Mouse (Mus musculus) granulocyte monocyte progenitor cell, adult 5-6 weeks (primary cell): Measurements from ENCODE around the gene Catsperg1. TPM values are rescaled to one million over a fixed set of nuclear protein-coding genes. Genes with fewer than 3 reads are reported as not detected.
A peak's percentile ranks its signal among the peaks of the same experiment; 100 is the strongest.
"Not testable (repeated sequence)": the region's sequence is repeated elsewhere in the genome, so short reads cannot be mapped to it uniquely, and the experiment has no call there.

Source experiments
- ATAC-seq: replicated peaks from 2 replicates; pipeline ENCODE4 v1.8.0; 2016; ENCODE audit warnings: mild to moderate bottlenecking, moderate TSS enrichment, inconsistent platforms; ENCODE audit not compliant: poor library complexity, severe bottlenecking
- total RNA-seq, 2 experiments: library from RNA; stranded (forward) in 1 of 2; stranded (reverse) in 1 of 2; fragments of 200-712, 200-1000 nt in 1 of 2; fragments of >200 nt in 1 of 2; fragmentation: Nextera tagmentation in 1 of 2; gene quantifications; 2 replicates each; pipeline ENCODE4 v1.2.3; 2014 to 2017

The Catsperg1 gene
- total RNA-seq, 2 experiments from 2014 or later, result 0.49 TPM; not detected in 1

- peak; percentile 80 for ATAC-seq
Measured at GRCm38 (mm10) chr7:29232247-29233013, 18.6 kb upstream of the Catsperg1 start, which contains the start of gene Kcnk6. Gene Kcnk6, minus strand, starts transcription at chr7:29232515.

DNA sequence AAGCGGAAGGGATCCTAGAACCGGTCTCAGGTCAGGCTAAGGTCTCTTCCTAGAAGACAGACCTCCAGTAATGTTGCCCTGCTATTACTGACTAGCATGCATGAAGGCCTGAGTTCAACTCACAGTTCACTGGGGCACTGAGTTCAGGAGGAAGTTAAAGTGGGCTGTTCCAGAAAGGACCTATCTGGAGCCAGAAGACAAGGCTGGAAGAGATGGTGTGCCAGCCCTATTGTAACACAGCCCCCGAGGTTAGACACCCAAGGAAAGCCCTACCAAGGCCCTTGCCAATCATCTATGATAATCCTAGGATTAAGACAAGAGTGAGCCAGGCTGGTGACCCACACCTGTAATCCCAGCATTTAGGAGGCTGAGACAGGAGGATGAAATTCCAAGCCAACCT lies 17.7 kb upstream of the Catsperg1 start:
- ATAC-seq, result no peak

GRCm38 (mm10) chr7:29230560-29230959 lies 16.7 kb upstream of the Catsperg1 start:
- ATAC-seq, result no peak

DNA sequence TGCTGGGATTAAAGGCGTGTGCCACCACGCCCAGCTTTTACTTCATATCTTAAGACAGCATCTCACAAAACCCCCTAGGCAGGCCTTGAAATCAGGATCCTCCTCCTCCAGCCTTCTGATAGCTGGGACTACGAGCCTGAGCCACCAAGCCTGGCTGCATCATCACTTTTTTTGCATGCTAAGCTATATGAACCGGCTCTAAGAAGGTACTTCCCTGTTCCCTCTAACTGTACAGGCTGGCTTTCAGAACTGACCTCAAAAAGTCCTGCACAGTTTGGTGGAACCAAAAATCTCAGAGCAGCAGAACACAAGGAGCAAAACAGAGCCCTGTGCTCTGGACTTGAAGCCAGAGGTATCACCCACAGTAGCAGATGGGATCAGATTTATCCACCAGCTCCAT lies 14.4 kb upstream of the Catsperg1 start:
- ATAC-seq, result no peak

DNA sequence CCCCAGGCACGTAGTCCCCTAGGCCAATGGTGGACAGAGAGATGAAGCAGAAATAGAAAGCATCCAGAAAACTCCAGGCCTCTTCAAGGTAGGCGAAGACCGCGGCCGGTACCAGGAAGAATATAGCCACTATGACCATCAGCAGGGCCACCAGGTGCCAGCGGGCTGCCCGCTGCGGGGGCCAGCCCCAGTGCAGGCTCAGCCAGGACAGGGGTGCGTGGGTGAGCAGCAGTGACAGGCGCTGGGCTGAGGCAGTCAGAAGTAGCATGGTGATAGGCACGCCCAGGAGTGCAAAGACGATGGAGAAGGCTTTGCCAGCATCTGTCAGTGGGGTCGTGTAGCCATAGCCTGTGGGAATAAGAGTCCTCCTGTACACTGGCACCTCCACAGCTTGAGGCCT lies 11.7 kb upstream of the Catsperg1 start:
- no peak for ATAC-seq

- no peak for ATAC-seq
Measured at GRCm38 (mm10) chr7:29224756-29225394, 11.0 kb upstream of the Catsperg1 start.

DNA sequence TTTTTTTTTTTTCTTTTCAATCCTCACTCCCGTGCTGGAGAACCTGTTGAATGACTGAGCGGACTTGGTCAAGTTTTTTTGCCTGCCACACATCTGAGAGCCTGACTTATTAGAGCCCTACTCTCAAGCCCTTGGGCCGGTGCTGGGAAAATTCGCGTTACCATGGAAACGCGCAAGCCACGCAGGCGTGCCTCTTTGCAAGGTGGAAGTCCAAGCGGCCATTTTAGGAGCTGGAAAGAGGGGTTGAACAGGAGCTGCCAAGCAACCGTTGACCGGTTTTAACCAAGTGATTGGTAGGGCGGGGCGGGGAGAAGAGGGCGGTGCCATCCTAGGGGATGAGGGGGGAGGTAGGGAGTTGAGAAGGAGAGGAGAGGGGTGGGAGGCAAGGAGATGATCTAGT lies 1.0 kb upstream of the Catsperg1 start:
- ATAC-seq, result no peak

GRCm38 (mm10) chr7:29214236-29214635 lies 401 bp upstream of the Catsperg1 start:
- ATAC-seq, result no peak

DNA sequence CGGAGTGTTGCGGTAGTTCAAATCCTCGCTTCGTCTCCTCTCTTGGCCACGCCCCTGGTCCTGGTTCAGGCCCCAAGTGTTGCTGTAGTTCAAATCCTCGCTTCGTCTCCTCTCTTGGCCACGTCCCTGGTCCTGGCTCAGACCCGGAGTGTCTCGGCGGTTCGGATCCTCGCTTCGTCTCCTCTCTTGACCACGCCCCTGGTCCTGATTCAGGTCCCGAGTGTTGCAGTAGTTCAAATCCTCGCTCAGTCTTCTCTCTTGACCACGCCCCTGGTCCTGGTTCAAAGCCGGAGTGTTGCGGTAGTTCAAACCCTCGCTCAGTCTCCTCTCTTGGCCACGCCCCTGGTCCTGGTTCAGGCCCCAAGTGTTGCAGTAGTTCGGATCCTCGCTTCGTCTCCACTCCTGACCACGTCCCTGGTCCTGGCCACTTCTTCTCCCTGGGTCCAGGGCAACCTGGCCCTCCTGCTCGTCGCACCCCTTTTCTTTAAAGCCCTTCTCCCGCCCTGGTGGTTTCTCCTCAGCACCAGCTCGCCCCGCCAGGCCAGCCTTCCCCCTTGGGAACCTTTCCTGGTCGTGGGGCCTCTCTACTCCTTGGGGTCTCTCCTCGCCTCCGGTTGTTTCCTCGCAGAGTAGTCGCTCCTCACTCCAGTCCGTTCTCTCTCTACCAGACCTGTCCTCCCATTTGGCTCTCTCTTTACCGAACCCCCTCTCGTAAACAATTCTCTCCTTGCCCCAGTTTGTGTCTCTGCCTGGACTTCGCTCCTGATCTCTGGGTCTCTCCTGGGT lies 867 bp downstream of the Catsperg1 start:
- ATAC-seq, result not testable (repeated sequence)

- peak; percentile 56 for ATAC-seq
Measured at GRCm38 (mm10) chr7:29212199-29212765, 1.6 kb downstream of the Catsperg1 start.

DNA sequence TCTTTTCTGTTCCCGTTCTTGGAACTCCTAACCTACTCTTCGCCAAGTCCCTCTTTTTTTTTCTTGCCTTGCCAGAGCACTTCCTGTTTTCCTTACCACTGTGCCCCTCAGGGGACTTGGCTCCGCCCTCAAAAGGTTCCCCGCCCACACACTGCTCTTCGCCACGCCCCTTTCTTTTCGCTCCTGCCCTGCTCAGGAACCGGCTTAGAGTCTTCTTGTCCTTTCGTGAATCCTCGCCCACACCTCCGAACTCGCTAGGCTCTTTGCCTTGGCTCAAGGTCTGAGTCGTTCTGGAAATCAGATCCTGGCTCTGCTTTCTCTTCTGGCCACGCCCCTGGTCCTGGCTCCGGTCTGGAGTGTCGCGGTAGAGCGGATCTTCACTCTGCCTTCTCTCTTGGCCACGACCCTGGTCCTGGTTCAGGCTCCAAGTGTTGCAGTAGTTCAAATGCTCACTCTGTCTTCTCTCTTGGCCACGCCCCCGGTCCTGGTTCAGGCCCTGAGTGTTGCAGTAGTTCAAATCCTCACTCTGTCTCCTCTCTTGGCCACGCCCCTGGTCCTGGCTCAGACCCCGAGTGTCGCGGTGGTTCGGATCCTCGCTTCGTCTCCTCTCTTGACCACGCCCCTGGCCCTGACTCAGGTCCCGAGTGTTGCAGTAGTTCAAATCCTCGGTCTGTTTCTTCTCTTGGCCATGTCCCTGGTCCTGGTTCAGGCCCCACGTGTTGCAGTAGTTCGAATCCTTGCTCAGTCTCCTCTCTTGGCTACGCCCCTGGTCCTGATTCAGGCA lies 2.2 kb downstream of the Catsperg1 start:
- ATAC-seq, result peak; percentile 75

DNA sequence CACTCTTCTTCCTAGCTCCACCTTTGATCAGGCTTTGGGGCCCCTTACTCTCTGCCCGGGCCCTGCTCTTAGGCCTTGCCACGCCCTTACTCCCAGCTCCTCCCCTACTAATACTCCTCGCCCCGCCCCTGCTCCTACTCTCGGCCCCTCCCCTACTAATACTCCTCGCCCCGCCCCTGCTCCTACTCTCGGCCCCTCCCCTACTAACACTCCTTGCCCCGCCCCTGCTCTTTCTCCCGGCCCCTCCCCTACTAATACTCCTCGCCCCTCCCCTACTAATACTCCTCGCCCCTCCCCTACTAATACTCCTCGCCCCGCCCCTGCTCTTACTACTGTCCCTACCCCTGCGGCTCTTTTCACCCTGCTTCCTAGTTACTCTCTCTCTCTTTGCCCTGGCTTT lies 2.8 kb downstream of the Catsperg1 start:
- peak; percentile 57 for ATAC-seq

- no peak for ATAC-seq
Measured at GRCm38 (mm10) chr7:29202577-29202976, 11.3 kb downstream of the Catsperg1 start.

DNA sequence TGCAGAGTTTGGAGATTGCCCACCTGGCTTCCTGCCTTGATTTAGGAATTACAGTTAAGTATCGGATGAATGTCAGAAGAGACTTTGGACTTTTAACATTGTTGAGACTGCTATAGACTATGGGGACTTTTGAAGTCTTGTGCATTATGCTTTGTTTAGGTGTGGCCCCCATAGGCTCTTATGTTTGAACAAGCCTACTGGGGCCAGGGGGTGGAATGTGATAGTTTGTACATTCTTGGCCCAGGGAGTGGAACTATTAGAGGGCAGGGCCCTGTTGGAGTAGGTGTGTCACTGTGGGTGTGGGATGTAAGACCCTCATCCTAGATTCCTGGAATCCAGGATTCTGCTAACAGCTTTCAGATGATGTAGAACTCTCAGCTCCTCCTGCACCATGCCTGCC lies 19.6 kb downstream of the Catsperg1 start:
- not testable (repeated sequence) for ATAC-seq

DNA sequence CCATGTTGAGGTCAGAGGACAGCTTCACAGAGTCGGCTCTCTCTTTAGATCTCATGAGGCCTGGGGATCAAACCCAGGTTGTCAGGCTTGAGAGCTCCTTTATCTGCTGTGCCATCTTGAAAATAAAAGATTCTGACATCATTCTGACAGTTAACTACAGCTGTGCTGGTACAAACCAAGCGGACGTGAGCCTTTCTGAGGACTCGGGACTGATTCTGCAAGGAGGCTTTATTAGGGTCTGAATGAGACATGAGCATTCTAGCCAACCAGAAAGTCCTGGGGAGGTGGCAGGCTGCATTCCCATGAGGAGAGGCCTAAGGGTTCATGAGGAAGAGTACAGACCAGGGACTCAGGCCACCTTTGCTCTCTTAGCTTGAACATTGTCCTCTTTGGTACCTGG lies 32.5 kb downstream of the Catsperg1 start:
- ATAC-seq, result not testable (repeated sequence)

GRCm38 (mm10) chr7:29180854-29181236 lies 33.0 kb downstream of the Catsperg1 start:
- ATAC-seq, result no peak

- ATAC-seq, result peak; percentile 92
Measured at GRCm38 (mm10) chr7:29180077-29180853, 33.6 kb downstream of the Catsperg1 start, which contains the start of gene Psmd8. Gene Psmd8, minus strand, starts transcription at chr7:29180701.

DNA sequence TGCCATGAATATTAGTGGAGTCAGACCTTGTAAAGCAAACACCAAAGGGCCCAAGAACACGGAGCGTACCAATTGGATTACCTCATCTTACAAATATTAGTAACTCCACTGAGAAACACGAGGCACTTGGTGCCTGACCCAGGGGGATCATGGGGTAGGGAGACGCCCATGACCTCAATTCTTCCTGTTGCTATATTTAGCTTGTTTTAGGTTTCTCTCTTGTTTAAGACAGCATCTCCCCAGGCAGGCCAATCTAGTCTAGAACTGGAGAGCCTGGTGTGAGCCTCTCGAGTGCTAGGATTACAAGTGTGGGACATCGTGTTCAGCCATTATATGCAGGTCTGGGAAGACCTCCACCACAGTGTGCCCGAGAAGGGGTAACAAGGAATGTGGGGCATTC lies 34.5 kb downstream of the Catsperg1 start:
- peak; percentile 54 for ATAC-seq

DNA sequence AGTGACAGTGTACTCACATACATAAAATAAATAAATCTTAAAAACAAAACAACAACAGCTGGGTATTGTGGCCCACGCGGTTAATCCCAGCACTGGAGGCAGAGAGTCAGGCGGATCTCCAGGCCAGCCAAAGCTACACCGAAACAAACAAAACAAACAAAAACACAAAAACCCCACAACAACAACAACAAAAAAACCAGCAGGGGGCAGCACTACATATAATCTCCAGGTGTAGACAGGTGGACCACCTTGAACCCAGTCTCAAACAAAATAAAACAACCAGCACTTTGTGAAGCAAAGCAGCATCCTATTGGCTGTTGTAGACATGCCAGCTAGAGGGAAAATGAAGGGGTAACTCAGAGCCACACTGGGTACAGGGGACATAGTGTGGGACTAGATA lies 35.7 kb downstream of the Catsperg1 start:
- no peak for ATAC-seq
